Mouse (Mus musculus) thymus, adult 2 months (tissue): ENCODE data around the gene Zfyve19. TPM values are rescaled to one million over a fixed set of nuclear protein-coding genes. Genes with fewer than 3 reads are reported as not detected.

Source experiments
- DNase-seq: peaks from one replicate; pipeline ENCODE4 v3.0.0; 2021
- H3K27ac ChIP-seq: fragments of 200-500 bp; 2 replicates; pipeline ENCODE4 v1.5.1; 2012; ENCODE audit warnings: low read length, control low read depth; ENCODE audit not compliant: control insufficient read depth, insufficient read depth
- H3K27me3 ChIP-seq: fragments of 200-500 bp; 2 replicates; pipeline ENCODE4 v1.6.1; 2012; ENCODE audit warnings: mild to moderate bottlenecking, low read length, moderate library complexity, mixed read lengths; ENCODE audit not compliant: control insufficient read depth, insufficient read depth
- H3K36me3 ChIP-seq: fragments of 200-500 bp; 2 replicates; pipeline ENCODE4 v1.6.1; 2012; ENCODE audit warnings: mild to moderate bottlenecking, low read length, moderate library complexity; ENCODE audit not compliant: control insufficient read depth, insufficient read depth
- H3K4me1 ChIP-seq: fragments of 200-500 bp; replicated peaks from 2 replicates; pipeline ENCODE4 v1.6.1; 2012; ENCODE audit warnings: low read length; ENCODE audit not compliant: control insufficient read depth, insufficient read depth
- H3K4me3 ChIP-seq: fragments of 200-500 bp; 2 replicates; pipeline ENCODE4 v1.5.1; 2012; ENCODE audit warnings: mild to moderate bottlenecking, low read length, control low read depth, moderate library complexity; ENCODE audit not compliant: control insufficient read depth, insufficient read depth
- CTCF ChIP-seq: fragments of 200-500 bp; IDR thresholded peaks from 2 replicates; pipeline ENCODE4 v1.5.1; 2012; ENCODE audit warnings: mild to moderate bottlenecking, control low read depth, low read length, moderate library complexity, borderline replicate concordance; ENCODE audit not compliant: control insufficient read depth, poor library complexity, insufficient read depth; ENCODE audit errors: extremely low read depth
- POLR2A ChIP-seq: fragments of 200-500 bp; IDR thresholded peaks from 2 replicates; pipeline ENCODE4 v1.6.1; 2012; ENCODE audit warnings: mild to moderate bottlenecking, low read length, control low read depth, moderate library complexity; ENCODE audit not compliant: control insufficient read depth, poor library complexity, insufficient read depth; ENCODE audit errors: extremely low read depth
- WGBS: fragments of 180-500 bp; shearing (Covaris S2); methylation state at CpG from one replicate; pipeline ENCODE4 v1.1.7; 2018; 5-methylcytosine and 5-hydroxymethylcytosine counted together
- polyA plus RNA-seq: library from polyadenylated mRNA; depleted of rRNA; stranded (reverse); fragments of >200 nt; gene quantifications from 2 replicates; pipeline ENCODE4 v1.2.3, GENCODE M21; 2012

Gene Zfyve19
- polyA plus RNA-seq, 1 experiment = 60.9 TPM

- H3K27ac ChIP-seq = no peak overlapping the region
- DNase-seq = no peak
- no peak for TF ChIP-seq POLR2A
- no peak for TF ChIP-seq CTCF
- H3K27me3 ChIP-seq = peaks cover 6% of the 10 kb centered on the region; the same call in 1 of the 2 replicates
- peak overlapping the region; percentile 22 for H3K4me3 ChIP-seq
- peaks cover 11% of the 10 kb centered on the region for H3K4me1 ChIP-seq
- WGBS = 13% methylated on average over 26 of the region's 26 CpGs
- no peaks in the 10 kb centered on the region for H3K36me3 ChIP-seq
Measured at GRCm38 (mm10) chr2:119167866-119168256, 40.6 kb upstream of the Zfyve19 start.

DNA sequence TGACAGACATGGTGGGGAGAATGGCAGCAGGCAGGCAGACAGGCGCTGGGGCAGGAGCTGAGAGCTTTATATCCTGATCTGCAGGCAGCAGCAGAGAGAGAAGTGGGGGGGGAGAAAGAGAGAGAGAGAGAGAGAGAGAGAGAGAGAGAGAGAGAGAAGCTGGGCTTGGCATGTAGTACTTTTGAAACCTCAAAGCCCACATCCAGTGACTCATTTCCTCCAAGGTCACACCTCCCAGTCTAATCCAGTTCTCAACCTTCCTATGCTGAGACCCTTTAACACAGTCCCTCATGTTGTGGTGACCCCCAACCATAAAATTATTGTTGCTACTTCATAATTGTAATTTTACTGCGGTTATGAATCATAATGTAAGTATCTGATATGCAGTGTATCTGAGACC, 38.1 kb upstream of the Zfyve19 start:
- peaks cover 11% of the 10 kb centered on the region for H3K4me1 ChIP-seq
- DNase-seq = no peak
- WGBS = 85% methylated on average over 2 of the region's 2 CpGs
- H3K4me3 ChIP-seq = no peak overlapping the region
- H3K36me3 ChIP-seq = no peaks in the 10 kb centered on the region
- peaks cover 6% of the 10 kb centered on the region; the same call in 1 of the 2 replicates for H3K27me3 ChIP-seq
- TF ChIP-seq CTCF (no peak), POLR2A (no peak)
- H3K27ac ChIP-seq = no peak overlapping the region

GRCm38 (mm10) chr2:119171574-119171973, 36.8 kb upstream of the Zfyve19 start:
- no peak for DNase-seq
- Histone ChIP-seq H3K27me3 (peaks cover 6% of the 10 kb centered on the region; the same call in 1 of the 2 replicates), H3K27ac (no peak overlapping the region), H3K36me3 (no peaks in the 10 kb centered on the region), H3K4me1 (peaks cover 11% of the 10 kb centered on the region), H3K4me3 (no peak overlapping the region)
- TF ChIP-seq CTCF (no peak), POLR2A (no peak)
- WGBS = 92% methylated on average over 8 of the region's 8 CpGs

- DNase-seq = no peak
- 95% methylated on average over 7 of the region's 7 CpGs for WGBS
- TF ChIP-seq CTCF = no peak
- no peak for TF ChIP-seq POLR2A
- Histone ChIP-seq H3K4me1 (peaks cover 6% of the 10 kb centered on the region; the same call in 1 of the 2 replicates), H3K4me3 (no peak overlapping the region), H3K36me3 (no peaks in the 10 kb centered on the region), H3K27ac (no peak overlapping the region), H3K27me3 (peaks cover 6% of the 10 kb centered on the region; the same call in 1 of the 2 replicates)
Measured at GRCm38 (mm10) chr2:119172446-119172845, 36.0 kb upstream of the Zfyve19 start.

GRCm38 (mm10) chr2:119172862-119173576, 35.4 kb upstream of the Zfyve19 start:
- no peak for DNase-seq
- Histone ChIP-seq H3K27ac (no peak overlapping the region), H3K4me1 (no peaks in the 10 kb centered on the region), H3K36me3 (no peaks in the 10 kb centered on the region), H3K27me3 (no peaks in the 10 kb centered on the region; the same call in 1 of the 2 replicates), H3K4me3 (no peak overlapping the region)
- WGBS = 54% methylated on average over 13 of the region's 13 CpGs
- TF ChIP-seq POLR2A (no peak), CTCF (no peak)

- H3K4me3 ChIP-seq = no peak within 1 kb of the TSS
- no peak within 1 kb of the TSS for H3K27ac ChIP-seq
- no peak for TF ChIP-seq CTCF
- TF ChIP-seq POLR2A = no peak
- 94% methylated on average over 8 of the region's 8 CpGs for WGBS
- H3K27me3 ChIP-seq = no peaks in the 10 kb centered on the region
- no peak for DNase-seq
- H3K4me1 ChIP-seq = no peaks in the 10 kb centered on the region
- no peaks in the 10 kb centered on the region for H3K36me3 ChIP-seq
Measured at GRCm38 (mm10) chr2:119173991-119174651, 34.3 kb upstream of the Zfyve19 start, which contains the start of gene Gm14137. Gene Gm14137, plus strand, starts transcription at chr2:119174509.
